Mouse (Mus musculus): Measurements from ENCODE around the gene Epha2.
A peak's percentile ranks its signal among the peaks of the same experiment; 100 is the strongest.

Gene Epha2

GRCm38 (mm10) chr4:141281153-141281552 lies 19.9 kb upstream of the Epha2 start:
- DNase-seq: no peak

- DNase-seq: no peak
Measured at GRCm38 (mm10) chr4:141281578-141281977, 19.5 kb upstream of the Epha2 start.

- no peak for DNase-seq
Measured at GRCm38 (mm10) chr4:141282087-141282486, 19.0 kb upstream of the Epha2 start.

- no peak for DNase-seq
Measured at GRCm38 (mm10) chr4:141282623-141283022, 18.4 kb upstream of the Epha2 start.

- DNase-seq: no peak
Measured at GRCm38 (mm10) chr4:141283176-141283878, 17.7 kb upstream of the Epha2 start.

- no peak for DNase-seq
Measured at GRCm38 (mm10) chr4:141283879-141284411, 17.1 kb upstream of the Epha2 start.

- DNase-seq: no peak
Measured at GRCm38 (mm10) chr4:141284486-141284885, 16.6 kb upstream of the Epha2 start.

- DNase-seq: no peak
Measured at GRCm38 (mm10) chr4:141285128-141285527, 15.9 kb upstream of the Epha2 start.

- DNase-seq: no peak
Measured at GRCm38 (mm10) chr4:141286860-141287517, 14.1 kb upstream of the Epha2 start.

- DNase-seq: no peak
Measured at GRCm38 (mm10) chr4:141287518-141288004, 13.5 kb upstream of the Epha2 start.

GRCm38 (mm10) chr4:141288152-141288551 lies 12.9 kb upstream of the Epha2 start:
- no peak for DNase-seq

- DNase-seq: no peak
Measured at GRCm38 (mm10) chr4:141291571-141292375, 9.3 kb upstream of the Epha2 start.

- peak; percentile 40 to 43 for DNase-seq
Measured at GRCm38 (mm10) chr4:141295774-141296186, 5.3 kb upstream of the Epha2 start.

- DNase-seq: no peak
Measured at GRCm38 (mm10) chr4:141297934-141298333, 3.1 kb upstream of the Epha2 start.

- DNase-seq: no peak
Measured at GRCm38 (mm10) chr4:141299356-141299755, 1.7 kb upstream of the Epha2 start.

- no peak for DNase-seq
Measured at GRCm38 (mm10) chr4:141300196-141300595, 844 bp upstream of the Epha2 start.

- DNase-seq: peak in 1 of 2 experiments; percentile 17
Measured at GRCm38 (mm10) chr4:141301591-141302427, 769 bp downstream of the Epha2 start.

- DNase-seq: no peak
Measured at GRCm38 (mm10) chr4:141302428-141303401, 1.7 kb downstream of the Epha2 start.

GRCm38 (mm10) chr4:141303402-141304222 lies 2.6 kb downstream of the Epha2 start:
- DNase-seq: no peak

GRCm38 (mm10) chr4:141304223-141304611 lies 3.2 kb downstream of the Epha2 start:
- DNase-seq: no peak

Measured in thymus, adult 18-20 months (tissue).